Mouse (Mus musculus) liver (tissue): Measurements from ENCODE around the gene Bbs9.
A peak's percentile ranks its signal among the peaks of the same experiment; 100 is the strongest.

Experiments
- DNase-seq: peaks from one replicate; pipeline ENCODE4 v3.0.0-alpha.2; 2020; ENCODE audit warnings: mixed read lengths

The Bbs9 gene

GRCm38 (mm10) chr9:22697811-22698210 lies 222.3 kb downstream of the Bbs9 start:
- no peak for DNase-seq

- DNase-seq = no peak
Measured at GRCm38 (mm10) chr9:22698501-22698900, 223.0 kb downstream of the Bbs9 start.

- DNase-seq = no peak
Measured at GRCm38 (mm10) chr9:22702065-22702611, 226.6 kb downstream of the Bbs9 start.

- no peak for DNase-seq
Measured at GRCm38 (mm10) chr9:22702812-22703367, 227.4 kb downstream of the Bbs9 start.

- no peak for DNase-seq
Measured at GRCm38 (mm10) chr9:22703541-22703940, 228.0 kb downstream of the Bbs9 start.

GRCm38 (mm10) chr9:22707166-22707913 lies 231.8 kb downstream of the Bbs9 start:
- no peak for DNase-seq

- peak; percentile 69 for DNase-seq
Measured at GRCm38 (mm10) chr9:22708970-22709726, 233.6 kb downstream of the Bbs9 start.

GRCm38 (mm10) chr9:22710032-22710431 lies 234.5 kb downstream of the Bbs9 start:
- no peak for DNase-seq

GRCm38 (mm10) chr9:22711339-22711738 lies 235.8 kb downstream of the Bbs9 start:
- DNase-seq = no peak

GRCm38 (mm10) chr9:22712743-22713142 lies 237.2 kb downstream of the Bbs9 start:
- no peak for DNase-seq

- DNase-seq = peak; percentile 60
Measured at GRCm38 (mm10) chr9:22713286-22713685, 237.8 kb downstream of the Bbs9 start.

GRCm38 (mm10) chr9:22717583-22717982 lies 242.1 kb downstream of the Bbs9 start:
- no peak for DNase-seq

- DNase-seq = peak; percentile 47
Measured at GRCm38 (mm10) chr9:22718174-22718823, 242.8 kb downstream of the Bbs9 start.

GRCm38 (mm10) chr9:22732646-22733045 lies 257.1 kb downstream of the Bbs9 start:
- DNase-seq = no peak

- no peak for DNase-seq
Measured at GRCm38 (mm10) chr9:22734954-22735353, 259.4 kb downstream of the Bbs9 start.

- no peak for DNase-seq
Measured at GRCm38 (mm10) chr9:22735385-22735784, 259.9 kb downstream of the Bbs9 start.

- no peak for DNase-seq
Measured at GRCm38 (mm10) chr9:22737893-22738292, 262.4 kb downstream of the Bbs9 start.

GRCm38 (mm10) chr9:22738861-22739260 lies 263.3 kb downstream of the Bbs9 start:
- DNase-seq = no peak

GRCm38 (mm10) chr9:22741967-22742366 lies 266.5 kb downstream of the Bbs9 start:
- DNase-seq = no peak

- no peak for DNase-seq
Measured at GRCm38 (mm10) chr9:22748617-22749016, 273.1 kb downstream of the Bbs9 start.

- no peak for DNase-seq
Measured at GRCm38 (mm10) chr9:22750779-22751545, 275.4 kb downstream of the Bbs9 start.

GRCm38 (mm10) chr9:22751546-22751929 lies 276.0 kb downstream of the Bbs9 start:
- no peak for DNase-seq
